Mouse (Mus musculus) forebrain, embryonic 12.5 days (tissue): ENCODE results near the gene Dcaf1. TPM values are rescaled to one million over a fixed set of nuclear protein-coding genes. Genes with fewer than 3 reads are reported as not detected.
A peak's percentile ranks its signal among the peaks of the same experiment; 100 is the strongest.

ENCODE experiments used
- ATAC-seq: fragments of 200-750 bp; cut with Nextera tagmentation; 2 replicates; pipeline ENCODE4 v1.8.0; 2017; ENCODE audit warnings: moderate TSS enrichment; ENCODE audit not compliant: low FRiP score
- H3K27ac ChIP-seq: fragments of 300-500 bp; sonication (generic); 2 replicates; pipeline ENCODE4 v1.5.1; 2016; ENCODE audit warnings: mild to moderate bottlenecking
- H3K27me3 ChIP-seq: fragments of 300-500 bp; sonication (generic); 2 replicates; pipeline ENCODE4 v1.6.1; 2016; ENCODE audit warnings: mild to moderate bottlenecking
- H3K36me3 ChIP-seq: fragments of 300-500 bp; sonication (generic); replicated peaks from 2 replicates; pipeline ENCODE4 v1.6.1; 2016; ENCODE audit warnings: mild to moderate bottlenecking
- H3K4me1 ChIP-seq: fragments of 300-500 bp; sonication (generic); 2 replicates; pipeline ENCODE4 v1.6.1; 2016
- H3K4me2 ChIP-seq: fragments of 300-500 bp; sonication (generic); 2 replicates; pipeline ENCODE4 v1.6.1; 2016; ENCODE audit warnings: mild to moderate bottlenecking, moderate library complexity
- H3K4me3 ChIP-seq: fragments of 300-500 bp; sonication (generic); replicated peaks from 2 replicates; pipeline ENCODE4 v1.5.1; 2016; ENCODE audit warnings: mild to moderate bottlenecking
- H3K9ac ChIP-seq: fragments of 300-500 bp; sonication (generic); 2 replicates; pipeline ENCODE4 v1.6.1; 2016; ENCODE audit warnings: mild to moderate bottlenecking
- H3K9me3 ChIP-seq: fragments of 300-500 bp; sonication (generic); 2 replicates; pipeline ENCODE4 v1.6.1; 2016
- WGBS: fragments of 180-500 bp; shearing (Covaris S2); methylation state at CpG from one replicate; pipeline ENCODE4 v1.1.7; 2016; 5-methylcytosine and 5-hydroxymethylcytosine counted together
- polyA plus RNA-seq: library from polyadenylated mRNA; unstranded; fragments of >200 nt; fragmentation: Nextera tagmentation; extraction: Ambion mirVana; gene quantifications from 2 replicates; pipeline ENCODE4 v1.2.1, GENCODE M21; 2016

Gene Dcaf1
- polyA plus RNA-seq = 28.6 and 39.8 TPM in 2 replicates

- under 1% methylated on average over 58 of the region's 71 CpGs for WGBS
- ATAC-seq = peak; percentile 97
These were observed at the start of gene Dcaf1 for GRCm38 (mm10) chr9:106821618-106822380. Dcaf1 (plus strand) TSS chr9:106821874.

DNA sequence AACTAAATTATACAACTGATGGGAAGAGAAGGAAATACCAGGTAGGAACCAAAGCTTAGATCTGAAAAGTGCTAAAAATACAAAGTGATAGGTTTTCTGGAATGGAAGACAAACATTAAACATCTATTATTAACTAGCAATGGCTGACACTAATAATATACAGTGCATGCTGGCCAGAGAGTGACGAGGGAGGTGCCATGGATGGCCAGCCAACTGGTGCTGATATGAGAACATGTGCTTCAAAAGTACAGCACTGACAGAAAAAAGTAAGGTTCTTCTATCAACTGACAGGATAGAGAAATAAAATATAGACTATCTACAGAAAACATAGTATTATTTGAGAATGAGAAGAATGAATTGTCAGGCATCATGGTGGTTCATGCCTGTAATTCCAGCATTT, 45.6 kb upstream of the Dcaf1 start:
- Histone ChIP-seq H3K36me3 (no peaks in the 10 kb centered on the region), H3K27ac (no peak overlapping the region), H3K9me3 (no peaks in the 10 kb centered on the region), H3K4me2 (no peak overlapping the region), H3K27me3 (no peaks in the 10 kb centered on the region), H3K4me1 (no peaks in the 10 kb centered on the region), H3K4me3 (no peak overlapping the region), H3K9ac (no peak overlapping the region)
- WGBS = 93% methylated on average over 1 of the region's 1 CpGs
- no peak for ATAC-seq

More at GRCm38 (mm10) chr9:106821618-106822380, at the start of gene Dcaf1:
- Histone ChIP-seq H3K36me3 (no peaks in the 10 kb centered on the region), H3K4me3 (peak within 1 kb of the TSS; percentile 85), H3K27ac (peak within 1 kb of the TSS; percentile 91), H3K9ac (peak within 1 kb of the TSS; percentile 87), H3K27me3 (no peaks in the 10 kb centered on the region), H3K9me3 (no peaks in the 10 kb centered on the region), H3K4me2 (peak within 1 kb of the TSS; percentile 78), H3K4me1 (peaks cover 8% of the 10 kb centered on the region; the same call in 1 of the 2 replicates)

DNA sequence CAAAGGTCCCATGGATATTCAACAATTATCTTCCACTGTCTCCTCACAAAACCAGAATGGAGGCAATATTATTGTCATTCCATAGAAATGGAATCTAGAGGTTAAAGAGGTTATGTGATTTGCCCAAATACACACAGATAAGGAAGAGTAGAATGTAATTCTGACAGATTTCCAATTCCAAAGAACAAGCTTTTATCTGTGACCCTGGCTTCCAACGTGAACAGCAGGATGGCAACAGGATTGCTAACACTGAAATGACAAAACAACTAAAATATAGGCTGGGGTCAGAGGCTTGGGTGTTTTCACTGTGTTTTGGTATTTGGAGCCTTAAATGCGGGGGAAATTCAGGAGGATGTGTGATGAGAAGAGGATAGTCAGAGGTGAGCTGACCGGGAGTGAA, 44.3 kb upstream of the Dcaf1 start:
- H3K4me1 ChIP-seq = no peaks in the 10 kb centered on the region
- ATAC-seq = no peak
- H3K36me3 ChIP-seq = no peaks in the 10 kb centered on the region
- H3K4me3 ChIP-seq = no peak overlapping the region
- H3K9me3 ChIP-seq = no peaks in the 10 kb centered on the region
- H3K27ac ChIP-seq = no peak overlapping the region
- H3K9ac ChIP-seq = no peak overlapping the region
- 89% methylated on average over 3 of the region's 3 CpGs for WGBS
- H3K27me3 ChIP-seq = no peaks in the 10 kb centered on the region
- H3K4me2 ChIP-seq = no peak overlapping the region

GRCm38 (mm10) chr9:106778319-106778718, 43.4 kb upstream of the Dcaf1 start:
- H3K4me2 ChIP-seq = no peak overlapping the region
- H3K4me3 ChIP-seq = no peak overlapping the region
- no peak for ATAC-seq
- no peaks in the 10 kb centered on the region for H3K36me3 ChIP-seq
- WGBS = 93% methylated on average over 4 of the region's 4 CpGs
- H3K27me3 ChIP-seq = no peaks in the 10 kb centered on the region
- no peak overlapping the region for H3K27ac ChIP-seq
- H3K9me3 ChIP-seq = no peaks in the 10 kb centered on the region
- no peak overlapping the region for H3K9ac ChIP-seq
- H3K4me1 ChIP-seq = no peaks in the 10 kb centered on the region

- no peaks in the 10 kb centered on the region for H3K9me3 ChIP-seq
- H3K4me1 ChIP-seq = no peaks in the 10 kb centered on the region
- 85% methylated on average over 3 of the region's 3 CpGs for WGBS
- H3K27ac ChIP-seq = no peak overlapping the region
- no peaks in the 10 kb centered on the region for H3K36me3 ChIP-seq
- no peak for ATAC-seq
- no peak overlapping the region for H3K9ac ChIP-seq
- no peak overlapping the region for H3K4me2 ChIP-seq
- no peaks in the 10 kb centered on the region for H3K27me3 ChIP-seq
- no peak overlapping the region for H3K4me3 ChIP-seq
These were observed 41.6 kb upstream of the Dcaf1 start for GRCm38 (mm10) chr9:106780086-106780485.

- H3K27ac ChIP-seq = no peak overlapping the region
- ATAC-seq = no peak
- WGBS = 99% methylated on average over 2 of the region's 2 CpGs
These were observed 38.1 kb upstream of the Dcaf1 start for GRCm38 (mm10) chr9:106783554-106783953.

GRCm38 (mm10) chr9:106785206-106785605, 36.5 kb upstream of the Dcaf1 start:
- Histone ChIP-seq H3K27me3 (no peaks in the 10 kb centered on the region), H3K4me2 (no peak overlapping the region), H3K27ac (no peak overlapping the region), H3K9ac (no peak overlapping the region), H3K9me3 (no peaks in the 10 kb centered on the region), H3K36me3 (no peaks in the 10 kb centered on the region), H3K4me1 (peaks cover 15% of the 10 kb centered on the region), H3K4me3 (no peak overlapping the region)
- WGBS = 84% methylated on average over 3 of the region's 3 CpGs
- no peak for ATAC-seq

More at GRCm38 (mm10) chr9:106783554-106783953, 38.1 kb upstream of the Dcaf1 start:
- no peaks in the 10 kb centered on the region for H3K36me3 ChIP-seq
- no peaks in the 10 kb centered on the region for H3K27me3 ChIP-seq
- peaks cover 12% of the 10 kb centered on the region for H3K4me1 ChIP-seq
- no peak overlapping the region for H3K9ac ChIP-seq
- no peak overlapping the region for H3K4me2 ChIP-seq
- no peaks in the 10 kb centered on the region for H3K9me3 ChIP-seq
- H3K4me3 ChIP-seq = no peak overlapping the region

- no peaks in the 10 kb centered on the region for H3K36me3 ChIP-seq
- ATAC-seq = peak; percentile 5; the same call in 1 of the 2 replicates
- 7% methylated on average over 23 of the region's 23 CpGs for WGBS
- peak overlapping the region; percentile 99 for H3K9ac ChIP-seq
- peaks cover 15% of the 10 kb centered on the region for H3K4me1 ChIP-seq
- H3K27ac ChIP-seq = peak overlapping the region; percentile 90
- peak overlapping the region; percentile 97 for H3K4me3 ChIP-seq
- no peaks in the 10 kb centered on the region for H3K9me3 ChIP-seq
- H3K27me3 ChIP-seq = 0 out of 2 replicates have a peak, but pooled peaks cover 4% of the 10 kb centered on the region
- H3K4me2 ChIP-seq = peak overlapping the region; percentile 84
These were observed 33.5 kb upstream of the Dcaf1 start for GRCm38 (mm10) chr9:106787979-106788811.

DNA sequence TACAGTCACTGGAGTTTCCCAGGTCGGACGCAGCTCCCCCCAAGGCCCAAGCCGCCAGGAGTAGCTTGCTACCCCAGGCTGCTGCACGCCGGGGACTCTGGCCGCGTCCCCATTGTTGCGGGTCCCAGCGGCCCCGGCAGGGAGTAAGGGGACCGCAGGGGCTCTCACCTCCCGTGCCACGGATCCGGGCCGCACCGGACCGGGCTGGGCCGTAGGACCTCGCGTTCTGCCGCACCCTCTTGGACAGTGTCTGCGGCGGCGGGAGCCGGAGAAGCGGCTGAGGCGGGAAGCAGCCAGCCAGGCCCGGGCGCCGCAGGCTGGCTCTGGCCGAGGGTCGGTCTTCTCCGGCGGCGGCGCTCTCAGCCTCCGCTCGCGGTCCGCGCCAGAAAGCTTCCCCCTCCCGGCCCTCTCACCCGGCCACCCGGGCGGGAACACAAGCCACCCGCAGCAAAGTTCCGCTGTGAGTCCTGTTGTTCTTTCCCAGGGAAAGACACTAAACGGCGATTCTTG, 32.8 kb upstream of the Dcaf1 start, which contains the start of gene Rad54l2:
Rad54l2 (minus strand) TSS at position 383 of the 510 bp plus-strand sequence.
- Histone ChIP-seq H3K4me3 (peak within 1 kb of the TSS; percentile 97), H3K36me3 (no peaks in the 10 kb centered on the region), H3K9me3 (no peaks in the 10 kb centered on the region), H3K27me3 (0 out of 2 replicates have a peak, but pooled peaks cover 4% of the 10 kb centered on the region), H3K27ac (peak within 1 kb of the TSS; percentile 90), H3K4me1 (peaks cover 15% of the 10 kb centered on the region), H3K9ac (peak within 1 kb of the TSS; percentile 99), H3K4me2 (peak within 1 kb of the TSS; percentile 84)
- peak; percentile 93 for ATAC-seq
- WGBS = under 1% methylated on average over 49 of the region's 49 CpGs

DNA sequence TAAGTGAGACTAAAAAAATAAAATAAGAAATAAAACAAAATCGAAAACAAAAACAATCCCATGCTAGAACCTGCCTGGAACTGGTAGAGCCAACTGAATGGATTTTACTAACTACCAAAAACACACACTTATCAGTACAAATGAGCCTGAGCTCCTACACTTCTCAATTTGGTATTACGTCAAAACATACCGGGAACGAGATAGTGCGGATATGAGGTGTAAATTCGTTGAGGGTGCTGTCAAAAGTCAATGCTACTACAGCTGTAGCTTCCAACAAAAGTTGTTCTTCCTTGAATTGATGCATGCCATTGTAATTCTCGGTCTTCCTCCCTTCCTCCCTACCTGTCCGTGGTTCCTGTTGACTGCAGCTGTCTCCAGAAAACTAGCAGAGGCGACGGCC, 32.3 kb upstream of the Dcaf1 start:
- WGBS = 26% methylated on average over 10 of the region's 10 CpGs
- Histone ChIP-seq H3K4me3 (peak overlapping the region; percentile 97), H3K36me3 (no peaks in the 10 kb centered on the region), H3K4me1 (peaks cover 15% of the 10 kb centered on the region), H3K27ac (peak overlapping the region; percentile 90; the same call in 1 of the 2 replicates), H3K9ac (peak overlapping the region; percentile 99), H3K9me3 (no peaks in the 10 kb centered on the region), H3K4me2 (peak overlapping the region; percentile 84), H3K27me3 (0 out of 2 replicates have a peak, but pooled peaks cover 4% of the 10 kb centered on the region)
- peak; percentile 57 for ATAC-seq

- H3K36me3 ChIP-seq = no peaks in the 10 kb centered on the region
- H3K27ac ChIP-seq = no peak overlapping the region
- H3K4me2 ChIP-seq = no peak overlapping the region
- 0 out of 2 replicates have a peak, but pooled peaks cover 4% of the 10 kb centered on the region for H3K27me3 ChIP-seq
- H3K9ac ChIP-seq = no peak overlapping the region
- no peak for ATAC-seq
- WGBS = 78% methylated on average over 6 of the region's 6 CpGs
- H3K4me1 ChIP-seq = peaks cover 15% of the 10 kb centered on the region
- H3K4me3 ChIP-seq = no peak overlapping the region
- H3K9me3 ChIP-seq = no peaks in the 10 kb centered on the region
These were observed 30.8 kb upstream of the Dcaf1 start for GRCm38 (mm10) chr9:106790831-106791230.

DNA sequence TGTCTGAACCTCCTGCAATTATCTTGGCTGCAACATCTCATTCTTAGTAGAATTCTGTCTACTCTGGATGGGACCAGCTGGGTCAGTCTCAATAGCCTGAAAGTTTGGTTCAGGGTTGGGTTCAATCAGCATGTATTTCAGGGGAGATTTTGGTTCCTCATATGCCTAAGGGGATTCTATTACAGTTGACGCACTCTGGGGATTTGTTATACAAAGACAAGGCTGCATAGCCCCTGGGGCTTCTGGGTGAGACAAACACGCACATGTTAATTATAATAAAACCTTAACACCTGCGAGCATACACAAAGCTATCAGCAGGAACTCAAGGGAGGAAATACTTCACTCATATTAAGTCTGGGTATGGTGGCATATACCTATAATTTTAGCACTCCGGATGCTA, 15.2 kb upstream of the Dcaf1 start:
- no peaks in the 10 kb centered on the region for H3K4me1 ChIP-seq

More for the DNA sequence above, 15.2 kb upstream of the Dcaf1 start:
- no peak overlapping the region for H3K4me2 ChIP-seq
- no peak overlapping the region for H3K9ac ChIP-seq
- ATAC-seq = no peak
- no peak overlapping the region for H3K27ac ChIP-seq
- no peak overlapping the region for H3K4me3 ChIP-seq
- H3K27me3 ChIP-seq = no peaks in the 10 kb centered on the region
- no peaks in the 10 kb centered on the region for H3K36me3 ChIP-seq
- 75% methylated on average over 4 of the region's 4 CpGs for WGBS
- H3K9me3 ChIP-seq = peaks cover 16% of the 10 kb centered on the region
